Mouse (Mus musculus): ENCODE results near the gene Gm20605. TPM values are rescaled to one million over a fixed set of nuclear protein-coding genes. Genes with fewer than 3 reads are reported as not detected.

Gm20605 gene
- polyA plus RNA-seq, 1 experiment, result 3.8 TPM

GRCm38 (mm10) chr5:137677859-137678258 is 48.9 kb downstream of the Gm20605 start:
- peaks cover 94% of the 10 kb centered on the region for H3K36me3 ChIP-seq (ENCODE audit: control insufficient read depth)
- H3K27me3 ChIP-seq (ENCODE audit: control insufficient read depth), result no peaks in the 10 kb centered on the region
- H3K4me1 ChIP-seq (ENCODE audit: control insufficient read depth), result peaks cover 78% of the 10 kb centered on the region
- H3K4me3 ChIP-seq (replicated peaks), result no peak overlapping the region
- TF ChIP-seq GATA1 (IDR thresholded peaks at IDR 0.05; ENCODE audit: low read length) (no peak), TAL1 (IDR thresholded peaks at IDR 0.05; ENCODE audit: low read length) (no peak)
- no peaks in the 10 kb centered on the region for H3K9me3 ChIP-seq (ENCODE audit: control insufficient read depth, low read length)

DNA sequence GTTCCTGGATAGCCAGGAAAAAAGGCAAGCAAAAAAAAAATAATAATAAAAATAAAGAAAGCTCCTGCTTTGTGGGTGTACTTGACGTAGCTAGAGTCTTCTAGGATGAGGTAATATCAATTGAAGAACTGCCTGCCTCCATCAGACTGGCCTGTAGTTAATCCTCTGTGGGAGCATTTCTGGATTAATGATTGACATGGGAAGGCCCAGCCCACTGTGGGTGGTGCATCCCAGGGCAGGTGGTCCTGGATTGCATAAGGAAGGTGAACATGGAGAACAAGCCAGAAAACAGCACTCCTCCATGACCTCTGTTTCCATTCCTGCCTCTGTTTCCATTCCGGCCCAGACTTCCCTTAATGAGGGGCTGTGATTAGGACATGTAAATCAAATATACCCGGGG is 49.8 kb downstream of the Gm20605 start:
- H3K9me3 ChIP-seq (ENCODE audit: control insufficient read depth, low read length), result no peaks in the 10 kb centered on the region
- H3K4me3 ChIP-seq (replicated peaks), result no peak overlapping the region
- peaks cover 92% of the 10 kb centered on the region for H3K36me3 ChIP-seq (ENCODE audit: control insufficient read depth)
- H3K27me3 ChIP-seq (ENCODE audit: control insufficient read depth), result no peaks in the 10 kb centered on the region
- peaks cover 78% of the 10 kb centered on the region for H3K4me1 ChIP-seq (ENCODE audit: control insufficient read depth)
- TF ChIP-seq TAL1 (IDR thresholded peaks at IDR 0.05; ENCODE audit: low read length) (no peak), GATA1 (IDR thresholded peaks at IDR 0.05; ENCODE audit: low read length) (no peak)

DNA sequence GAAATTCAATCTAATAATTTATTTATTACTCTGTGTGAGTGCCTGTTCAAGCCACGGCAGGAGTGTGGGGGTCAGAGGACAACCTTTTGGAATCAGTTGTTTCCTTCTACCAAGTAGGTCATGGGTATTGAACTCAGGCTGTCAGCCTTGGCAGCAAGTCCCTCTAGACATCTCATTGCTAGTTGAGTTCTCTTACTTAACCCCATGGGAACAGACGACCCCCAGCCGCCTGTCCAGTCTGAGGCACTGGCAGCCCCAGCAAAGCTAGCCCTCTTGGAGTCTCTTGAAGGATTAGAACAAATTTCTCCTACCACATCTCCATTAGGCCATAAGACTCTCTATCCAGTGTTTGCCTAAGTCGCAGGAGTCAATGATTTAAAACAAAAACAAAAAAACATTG is 50.8 kb downstream of the Gm20605 start:
- Histone ChIP-seq H3K4me1 (ENCODE audit: control insufficient read depth) (peaks cover 71% of the 10 kb centered on the region), H3K27me3 (ENCODE audit: control insufficient read depth) (no peaks in the 10 kb centered on the region), H3K9me3 (ENCODE audit: control insufficient read depth, low read length) (no peaks in the 10 kb centered on the region), H3K4me3 (replicated peaks) (no peak overlapping the region), H3K36me3 (ENCODE audit: control insufficient read depth) (peaks cover 82% of the 10 kb centered on the region)
- no peak for TF ChIP-seq GATA1 (IDR thresholded peaks at IDR 0.05; ENCODE audit: low read length)
- no peak for TF ChIP-seq TAL1 (IDR thresholded peaks at IDR 0.05; ENCODE audit: low read length)

DNA sequence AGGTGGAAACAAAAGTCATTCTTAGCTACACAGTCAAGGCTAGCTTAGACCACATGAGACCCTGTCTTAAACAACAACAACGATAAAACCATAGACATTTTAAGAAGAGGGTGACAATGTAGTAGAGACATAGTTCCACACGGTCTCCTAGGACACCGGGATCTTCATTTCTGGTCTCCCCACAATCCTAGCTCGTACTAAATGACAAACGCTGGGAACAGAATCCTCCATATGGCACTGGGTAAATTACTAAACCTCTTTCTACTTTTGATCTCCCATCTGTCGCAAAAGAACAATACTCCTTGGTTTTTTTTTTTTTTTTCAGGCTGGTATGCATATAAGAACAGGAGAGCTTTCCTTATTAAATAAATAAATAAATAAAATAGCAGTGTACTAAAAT is 53.6 kb downstream of the Gm20605 start:
- Histone ChIP-seq H3K27me3 (ENCODE audit: control insufficient read depth) (no peaks in the 10 kb centered on the region), H3K9me3 (ENCODE audit: control insufficient read depth, low read length) (no peaks in the 10 kb centered on the region), H3K4me1 (ENCODE audit: control insufficient read depth) (peaks cover 79% of the 10 kb centered on the region), H3K4me3 (replicated peaks) (peak overlapping the region; percentile 73), H3K36me3 (ENCODE audit: control insufficient read depth) (peaks cover 60% of the 10 kb centered on the region)
- TF ChIP-seq TAL1 (IDR thresholded peaks at IDR 0.05; ENCODE audit: low read length) (no peak), GATA1 (IDR thresholded peaks at IDR 0.05; ENCODE audit: low read length) (no peak)

- TF ChIP-seq GATA1 (IDR thresholded peaks at IDR 0.05; ENCODE audit: low read length) (0 out of 2 replicates have a peak, but pooled peaks have one; percentile 31), TAL1 (IDR thresholded peaks at IDR 0.05; ENCODE audit: low read length) (no peak)
- H3K4me1 ChIP-seq (ENCODE audit: control insufficient read depth), result peaks cover 83% of the 10 kb centered on the region
- no peaks in the 10 kb centered on the region for H3K9me3 ChIP-seq (ENCODE audit: control insufficient read depth, low read length)
- peaks cover 49% of the 10 kb centered on the region for H3K36me3 ChIP-seq (ENCODE audit: control insufficient read depth)
- no peaks in the 10 kb centered on the region for H3K27me3 ChIP-seq (ENCODE audit: control insufficient read depth)
- H3K4me3 ChIP-seq (replicated peaks), result peak overlapping the region; percentile 73
Measured at GRCm38 (mm10) chr5:137683388-137684293, 54.7 kb downstream of the Gm20605 start.

- Histone ChIP-seq H3K27me3 (ENCODE audit: control insufficient read depth) (no peaks in the 10 kb centered on the region), H3K4me1 (ENCODE audit: control insufficient read depth) (peaks cover 86% of the 10 kb centered on the region), H3K4me3 (replicated peaks) (peak within 1 kb of the TSS; percentile 73), H3K9me3 (ENCODE audit: control insufficient read depth, low read length) (no peaks in the 10 kb centered on the region), H3K36me3 (ENCODE audit: control insufficient read depth) (peaks cover 40% of the 10 kb centered on the region)
- TF ChIP-seq TAL1 (IDR thresholded peaks at IDR 0.05; ENCODE audit: low read length) (no peak), GATA1 (IDR thresholded peaks at IDR 0.05; ENCODE audit: low read length) (no peak)
Measured at GRCm38 (mm10) chr5:137684294-137685123, 55.5 kb downstream of the Gm20605 start, which contains the start of gene Agfg2. Gene Agfg2, minus strand, starts transcription at chr5:137684726.

DNA sequence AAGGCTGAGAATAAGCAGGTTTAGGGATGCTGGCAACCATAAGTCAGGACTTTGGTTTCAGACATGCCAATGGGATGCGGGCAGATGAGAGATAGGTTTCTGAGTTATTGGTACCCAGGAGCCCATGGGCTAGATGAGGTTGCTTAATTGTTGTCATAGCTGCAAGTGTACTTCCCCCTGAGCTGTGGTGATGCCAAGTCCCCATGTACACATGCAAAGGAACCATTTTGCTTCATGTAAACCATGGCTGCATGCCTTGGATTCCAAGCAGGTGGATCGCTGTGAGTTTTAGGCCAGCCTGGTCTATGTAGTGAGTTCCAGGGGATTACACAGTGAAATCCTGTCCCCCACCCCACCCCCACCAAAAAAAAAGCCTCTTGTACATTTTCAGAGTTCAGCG is 56.7 kb downstream of the Gm20605 start:
- peaks cover 29% of the 10 kb centered on the region for H3K36me3 ChIP-seq (ENCODE audit: control insufficient read depth)
- no peaks in the 10 kb centered on the region for H3K27me3 ChIP-seq (ENCODE audit: control insufficient read depth)
- H3K4me3 ChIP-seq (replicated peaks), result peak overlapping the region; percentile 73
- H3K9me3 ChIP-seq (ENCODE audit: control insufficient read depth, low read length), result no peaks in the 10 kb centered on the region
- H3K4me1 ChIP-seq (ENCODE audit: control insufficient read depth), result peaks cover 87% of the 10 kb centered on the region
- TF ChIP-seq GATA1 (IDR thresholded peaks at IDR 0.05; ENCODE audit: low read length), result no peak
- no peak for TF ChIP-seq TAL1 (IDR thresholded peaks at IDR 0.05; ENCODE audit: low read length)

DNA sequence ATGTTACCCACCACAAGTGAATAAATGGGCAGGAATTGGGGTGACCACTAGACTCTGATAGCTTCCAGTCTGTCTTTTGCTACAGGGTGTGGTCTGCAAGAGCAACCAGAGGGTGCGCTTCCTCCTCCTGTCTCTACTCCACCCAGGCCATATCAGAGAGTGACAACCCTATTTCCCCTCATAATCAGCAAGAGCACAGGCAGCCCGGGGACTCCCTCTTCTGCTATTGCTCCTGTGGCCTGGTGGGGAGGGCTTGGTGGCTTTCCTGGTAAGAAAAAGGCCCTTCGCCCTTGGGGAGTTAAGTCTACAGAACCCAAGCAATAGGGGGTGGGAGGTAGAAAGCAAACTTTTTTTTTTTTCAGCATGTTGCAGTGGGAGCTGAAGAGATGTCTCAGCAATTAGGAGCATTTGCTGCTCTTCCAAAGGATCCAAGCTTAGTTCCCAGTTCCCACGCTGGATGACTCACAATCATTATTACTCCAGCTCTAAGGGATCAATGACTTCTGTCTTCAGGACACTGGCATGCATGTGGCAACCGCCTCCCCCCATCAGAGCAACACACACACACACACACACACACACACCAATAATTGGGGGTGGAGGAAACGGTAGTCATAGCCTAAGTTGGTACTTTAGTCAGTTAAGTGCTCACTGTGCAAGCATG is 57.3 kb downstream of the Gm20605 start:
- Histone ChIP-seq H3K27me3 (ENCODE audit: control insufficient read depth) (no peaks in the 10 kb centered on the region), H3K9me3 (ENCODE audit: control insufficient read depth, low read length) (no peaks in the 10 kb centered on the region), H3K4me1 (ENCODE audit: control insufficient read depth) (peaks cover 85% of the 10 kb centered on the region), H3K4me3 (replicated peaks) (peak overlapping the region; percentile 73), H3K36me3 (ENCODE audit: control insufficient read depth) (peaks cover 23% of the 10 kb centered on the region)
- TF ChIP-seq GATA1 (IDR thresholded peaks at IDR 0.05; ENCODE audit: low read length) (peak; percentile 87), TAL1 (IDR thresholded peaks at IDR 0.05; ENCODE audit: low read length) (peak; percentile 96)
